Mouse (Mus musculus) inflammation-experienced regulatory T-cells, adult 16 weeks (primary cell): ENCODE results near the gene Saa2. TPM values are rescaled to one million over a fixed set of nuclear protein-coding genes. Genes with fewer than 3 reads are reported as not detected.

ENCODE experiments used
- polyA plus RNA-seq: library from polyadenylated mRNA; unstranded; fragments of 100-300 nt; shearing (Covaris generic); gene quantifications from one replicate; pipeline ENCODE4 v1.2.1, GENCODE M21; 2017

Saa2 gene
- polyA plus RNA-seq = not detected

GRCm38 (mm10) chr7:46751490-46751889 lies at the start of gene Saa2:
TSS of gene Saa2 (plus strand) at chr7:46751790.

GRCm38 (mm10) chr7:46710390-46710844 lies 41.2 kb upstream of the Saa2 start, which contains the start of gene Saal1:
TSS of gene Saal1 (minus strand) at chr7:46710680.

GRCm38 (mm10) chr7:46715600-46715999 lies 36.0 kb upstream of the Saa2 start, which contains the start of gene Saa3:
TSS of gene Saa3 (minus strand) at chr7:46715700.

GRCm38 (mm10) chr7:46732458-46732857 lies 19.1 kb upstream of the Saa2 start, which contains the start of gene Saa4:
TSS of gene Saa4 (minus strand) at chr7:46732603.

GRCm38 (mm10) chr7:46742880-46743279 lies 8.7 kb upstream of the Saa2 start, which contains the start of gene Saa1:
TSS of gene Saa1 (minus strand) at chr7:46742980.

GRCm38 (mm10) chr7:46795287-46796205 lies 44.0 kb downstream of the Saa2 start, which contains the start of the genes Hps5 and Gtf2h1:
TSS of gene Hps5 (minus strand) at chr7:46796064.
TSS of gene Gtf2h1 (plus strand) at chr7:46796103.

Other genes with a start within 250 kb of the Saa2 start
- gene Sergef, start 112.0 kb upstream of the Saa2 start, polyA plus RNA-seq = 22.1 TPM
- not detected for gene Tph1, start 79.3 kb upstream of the Saa2 start, polyA plus RNA-seq
- 23.4 TPM for gene Saal1, start 41.1 kb upstream of the Saa2 start, polyA plus RNA-seq
- gene Saa3, start 36.1 kb upstream of the Saa2 start, polyA plus RNA-seq = not detected
- not detected for gene Saa4, start 19.2 kb upstream of the Saa2 start, polyA plus RNA-seq
- gene Saa1, start 8.8 kb upstream of the Saa2 start, polyA plus RNA-seq = not detected
- 37.9 TPM for gene Hps5, start 44.3 kb downstream of the Saa2 start, polyA plus RNA-seq
- gene Gtf2h1, start 44.3 kb downstream of the Saa2 start, polyA plus RNA-seq = 50.6 TPM
- 1,236 TPM for gene Ldha, start 89.7 kb downstream of the Saa2 start, polyA plus RNA-seq
- gene Ldhc, start 109.4 kb downstream of the Saa2 start, polyA plus RNA-seq = not detected
- 158 TPM for gene Tsg101, start 168.2 kb downstream of the Saa2 start, polyA plus RNA-seq
- gene Uevld, start 206.7 kb downstream of the Saa2 start, polyA plus RNA-seq = 9.8 TPM
- gene Gm9999, start 231.8 kb downstream of the Saa2 start, polyA plus RNA-seq = not detected